Mouse (Mus musculus) adipocyte (in vitro differentiated cells): ENCODE measurements around the gene Slc29a3.
"Not testable (repeated sequence)": the region's sequence is repeated elsewhere in the genome, so short reads cannot be mapped to it uniquely, and the experiment has no call there.

Source experiments
- DNase-seq: peaks from one replicate; pipeline ENCODE4 v3.0.0-alpha.2; 2016; ENCODE audit warnings: low spot score

The Slc29a3 gene

DNA sequence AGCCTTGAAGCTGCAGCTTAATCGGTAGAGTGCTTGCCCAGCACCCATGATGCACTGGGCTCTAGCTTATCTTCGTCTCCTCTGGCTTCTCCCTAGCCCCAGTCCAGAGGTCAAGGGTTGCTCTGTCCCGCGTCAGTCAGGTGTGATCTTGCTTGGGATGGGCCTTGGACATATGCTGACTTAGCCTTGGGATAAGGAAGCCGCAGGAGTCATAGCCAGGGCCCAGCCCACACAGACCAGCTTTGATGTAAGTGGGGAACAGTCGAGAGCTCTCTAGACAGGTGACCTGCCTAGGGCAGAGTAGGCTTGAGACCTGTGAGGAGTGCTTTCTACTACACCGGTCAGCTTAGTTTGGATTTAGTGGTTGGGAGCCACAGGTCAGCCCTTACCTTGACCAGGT lies 14.8 kb upstream of the Slc29a3 start:
- DNase-seq: no peak

DNA sequence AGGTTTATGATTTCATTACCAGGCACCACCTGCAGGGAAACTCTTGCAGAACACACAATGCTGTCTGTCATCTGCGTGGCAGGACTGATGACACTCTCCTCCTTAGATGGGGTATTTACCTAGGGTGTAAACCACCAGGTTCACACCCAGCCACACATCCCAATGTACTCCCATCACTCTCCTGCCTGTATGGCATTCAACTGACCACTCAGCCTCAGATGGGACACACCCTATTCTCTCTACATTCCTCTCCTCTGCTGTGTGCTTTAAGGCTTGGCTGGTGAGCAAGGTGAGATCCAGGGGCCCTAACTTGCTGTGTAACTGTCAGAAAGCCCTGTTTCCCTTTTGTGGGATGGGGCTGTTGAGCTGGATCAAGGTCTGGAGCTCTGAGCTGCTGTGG lies 9.5 kb upstream of the Slc29a3 start:
- DNase-seq: no peak

DNA sequence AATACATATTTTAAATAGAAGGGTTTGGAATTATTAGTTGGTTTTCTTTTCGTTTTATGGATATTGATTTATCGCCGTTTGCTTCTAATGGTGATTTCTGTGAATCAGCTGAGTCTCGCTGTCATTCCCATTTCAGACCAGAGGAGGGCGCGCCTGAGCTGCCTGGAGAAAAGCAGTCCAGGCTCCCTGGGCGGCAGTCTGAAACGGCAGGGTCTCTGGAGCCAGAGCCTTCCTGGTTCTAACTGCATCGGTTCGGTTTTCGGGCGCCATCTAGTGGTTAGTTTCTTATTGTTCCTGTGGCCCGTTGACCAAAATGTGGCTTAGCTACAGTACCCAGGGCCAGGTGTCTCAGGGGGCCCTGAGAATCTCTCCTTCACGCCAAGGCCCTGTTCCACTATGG lies 7.8 kb upstream of the Slc29a3 start:
- DNase-seq: peak; percentile 96

DNA sequence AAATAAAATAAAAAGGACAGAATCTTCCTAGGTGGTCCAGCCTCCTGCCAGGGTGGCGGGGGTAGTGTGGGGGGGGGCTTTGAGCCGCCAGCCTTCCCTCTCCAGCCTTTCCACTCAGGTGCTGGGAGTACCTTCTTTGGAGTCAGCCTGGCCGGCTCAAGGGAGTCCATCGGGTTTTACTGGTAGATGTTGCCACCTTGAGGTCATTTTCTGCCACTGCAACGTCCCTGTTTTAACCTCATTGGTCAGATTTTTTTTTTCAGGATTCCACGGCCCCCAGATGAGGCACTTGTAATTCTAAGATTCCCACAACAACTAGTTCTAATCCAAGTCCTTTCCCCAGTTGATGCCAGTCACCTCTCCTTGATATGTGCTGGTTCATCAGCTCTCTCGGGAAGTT lies 4.4 kb upstream of the Slc29a3 start:
- DNase-seq: peak; percentile 76

DNA sequence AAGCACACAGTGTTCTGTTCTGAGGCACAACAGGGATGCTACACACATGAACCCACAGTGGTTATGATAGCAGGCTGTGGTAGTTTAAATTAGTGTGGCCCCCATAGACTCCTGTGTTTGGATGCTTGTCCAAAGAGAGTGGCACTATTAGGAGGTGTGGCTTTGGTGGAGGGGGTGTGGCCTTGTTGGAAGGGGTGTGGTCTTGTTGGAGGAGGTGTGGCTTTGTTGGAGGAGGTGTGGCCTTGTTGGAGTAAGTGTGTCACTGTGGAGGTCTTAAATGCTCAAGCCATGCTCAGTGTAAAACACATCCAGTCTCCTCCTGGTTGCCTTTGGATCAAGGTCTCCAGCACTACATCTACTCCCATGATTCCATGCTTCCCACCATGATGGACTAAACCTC lies 3.6 kb upstream of the Slc29a3 start:
- no peak for DNase-seq

- no peak for DNase-seq
These were observed 1.3 kb upstream of the Slc29a3 start for GRCm38 (mm10) chr10:60753941-60754340.

DNA sequence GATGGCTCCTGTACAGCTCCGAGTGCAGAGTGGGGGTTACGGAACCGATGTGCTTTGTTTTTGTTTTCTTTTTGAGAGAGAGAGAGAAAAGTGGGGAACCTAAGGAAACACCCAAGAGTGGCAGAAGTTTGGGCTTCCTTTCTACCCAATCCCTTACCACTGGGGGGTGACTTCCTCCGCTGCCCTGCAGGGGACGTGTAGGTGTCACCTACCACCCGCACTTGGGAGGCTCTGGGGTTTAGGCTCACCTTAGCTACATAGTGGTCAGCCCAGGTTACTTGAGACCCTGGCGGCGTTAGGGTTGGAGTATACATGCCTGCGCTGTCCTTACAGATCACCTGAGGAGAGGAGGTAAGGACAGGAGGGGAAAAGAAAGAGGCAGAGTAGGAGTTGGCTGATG lies 667 bp upstream of the Slc29a3 start:
- DNase-seq: no peak

DNA sequence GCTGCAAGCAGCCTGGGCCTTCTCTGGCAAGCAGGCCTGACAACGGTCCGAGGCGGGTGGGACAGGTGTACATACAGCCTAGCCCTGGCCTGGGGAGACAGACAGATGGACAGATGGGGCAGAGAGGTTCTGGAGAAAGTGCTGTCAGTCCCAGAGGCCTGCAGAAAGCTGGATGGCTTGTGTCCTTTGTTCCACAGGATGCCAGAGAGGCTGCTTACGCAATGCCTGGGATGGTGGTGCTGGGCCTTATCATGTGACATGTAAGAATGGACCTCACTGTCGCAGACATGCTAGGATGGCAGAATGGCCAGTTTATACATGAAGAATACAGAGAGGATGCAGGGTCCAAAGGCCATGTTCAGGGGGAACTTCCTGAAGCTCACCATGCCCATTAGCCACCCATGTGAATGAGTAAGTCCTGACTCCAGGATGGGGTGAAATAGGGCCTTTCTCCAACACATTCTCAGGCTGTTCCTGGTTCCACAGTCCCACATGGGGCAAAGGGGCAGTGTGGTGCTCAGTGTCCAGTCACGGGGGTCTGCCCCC lies 4.9 kb downstream of the Slc29a3 start:
- DNase-seq: peak; percentile 68

DNA sequence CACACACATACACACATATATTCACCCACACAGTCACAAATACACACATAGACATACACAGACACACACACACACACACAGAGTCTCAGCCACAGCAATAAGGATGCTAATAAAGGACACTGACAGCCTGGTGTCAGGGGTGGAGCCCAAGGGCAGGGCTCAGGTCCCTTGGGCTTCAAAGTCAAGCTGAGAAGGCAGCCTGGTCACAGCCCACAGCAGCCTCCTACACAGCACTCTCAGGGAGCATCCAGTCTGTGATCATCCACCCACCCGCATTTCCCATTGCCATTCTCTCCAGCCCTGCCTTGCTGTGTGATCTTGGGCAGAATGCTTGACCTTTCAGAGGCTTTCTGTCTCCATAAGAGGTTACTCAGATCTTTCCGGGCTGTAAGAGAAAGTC lies 6.1 kb downstream of the Slc29a3 start:
- DNase-seq: no peak

DNA sequence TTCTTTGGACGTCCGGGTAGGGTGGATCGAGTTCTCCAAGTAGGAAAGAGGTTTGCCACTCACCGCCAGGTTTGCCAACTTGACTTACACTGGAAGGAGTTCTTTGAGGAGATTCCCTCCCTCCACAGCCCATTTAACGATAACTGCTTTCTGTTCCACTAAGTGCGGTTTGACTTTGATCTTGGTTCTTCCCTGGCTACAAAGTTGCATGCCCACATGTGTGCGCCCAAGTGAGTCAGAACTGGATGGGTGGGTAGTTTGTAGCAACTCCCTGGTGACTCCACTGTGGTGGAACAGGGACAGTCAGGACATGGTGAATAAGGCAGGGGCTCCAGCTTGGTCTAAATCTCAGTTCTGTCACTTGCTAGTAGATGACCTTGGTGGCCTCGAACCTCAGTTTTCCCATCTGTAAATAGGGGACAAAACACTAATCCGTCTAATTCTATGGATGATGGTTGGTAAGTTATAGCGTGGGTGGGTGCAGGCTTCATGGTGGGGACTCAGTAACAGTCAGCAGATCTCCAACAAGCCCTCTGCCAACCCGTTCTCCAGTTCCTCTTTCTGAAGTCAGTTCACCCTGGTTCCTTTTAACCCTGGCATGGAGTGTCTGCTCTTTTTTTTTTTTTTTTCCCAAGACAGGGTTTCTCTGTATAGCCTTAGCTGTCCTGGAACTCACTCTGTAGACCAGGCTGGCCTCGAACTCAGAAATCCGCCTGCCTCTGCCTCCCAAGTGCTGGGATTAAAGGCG lies 7.9 kb downstream of the Slc29a3 start:
- peak; percentile 44 for DNase-seq

- no peak for DNase-seq
These were observed 8.9 kb downstream of the Slc29a3 start for GRCm38 (mm10) chr10:60743681-60744080.

DNA sequence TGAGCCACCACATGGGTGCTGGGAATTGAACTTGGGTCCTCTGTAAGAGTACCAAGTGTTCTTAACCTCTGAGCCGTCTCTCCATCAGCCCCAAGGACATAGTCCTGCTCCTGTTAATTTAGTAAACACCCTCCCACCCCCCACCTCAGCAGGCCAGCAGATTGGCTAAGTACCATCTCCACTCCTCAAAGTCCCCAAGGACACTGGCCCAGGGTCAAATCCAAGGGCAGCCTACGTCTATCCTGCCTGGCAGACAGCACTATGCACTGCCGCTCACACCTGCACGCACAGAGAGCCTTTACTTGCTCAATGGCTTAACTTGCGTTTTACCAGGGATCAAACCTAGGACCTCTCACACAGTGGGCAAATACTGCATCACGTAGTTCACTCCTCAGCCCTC lies 9.7 kb downstream of the Slc29a3 start:
- DNase-seq: no peak

DNA sequence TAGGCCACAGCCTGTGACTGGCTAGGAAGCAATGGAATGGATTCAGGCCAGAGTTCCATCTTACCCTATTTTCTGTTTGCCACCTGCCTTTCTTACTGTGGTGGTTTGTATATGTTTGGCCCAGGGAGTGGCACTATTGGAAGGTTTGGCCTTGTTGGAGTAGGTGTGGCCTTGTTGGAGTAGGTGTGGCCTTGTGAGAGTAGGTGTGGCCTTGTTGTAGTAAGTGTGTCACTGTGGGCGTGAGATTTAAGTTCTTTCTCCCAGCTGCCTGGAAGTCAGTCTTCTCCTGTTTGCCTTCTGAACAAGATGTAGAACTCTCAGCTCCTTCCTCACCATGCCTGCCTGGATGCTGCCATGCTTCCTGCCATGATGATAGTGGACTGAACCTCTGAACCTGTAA lies 10.3 kb downstream of the Slc29a3 start:
- not testable (repeated sequence) for DNase-seq

DNA sequence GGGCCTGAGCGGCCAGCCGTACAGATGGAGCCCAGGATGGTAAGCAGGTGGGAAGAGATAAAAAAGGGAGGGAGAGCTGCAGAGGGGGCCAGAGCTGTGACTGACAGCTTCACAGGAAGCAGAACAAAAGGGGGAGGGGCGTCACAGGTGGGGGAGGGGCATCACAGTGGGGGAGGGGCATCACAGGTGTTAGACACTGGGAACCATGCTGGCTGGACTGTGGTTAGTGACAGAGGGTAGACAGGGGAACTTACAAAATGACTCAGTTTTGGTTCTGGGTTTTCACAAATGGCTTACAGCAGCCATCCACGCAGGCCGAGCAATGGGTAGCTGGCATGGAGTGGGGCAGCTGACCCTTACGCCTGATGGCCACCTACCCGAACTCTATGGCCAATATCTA lies 11.2 kb downstream of the Slc29a3 start:
- DNase-seq: no peak

DNA sequence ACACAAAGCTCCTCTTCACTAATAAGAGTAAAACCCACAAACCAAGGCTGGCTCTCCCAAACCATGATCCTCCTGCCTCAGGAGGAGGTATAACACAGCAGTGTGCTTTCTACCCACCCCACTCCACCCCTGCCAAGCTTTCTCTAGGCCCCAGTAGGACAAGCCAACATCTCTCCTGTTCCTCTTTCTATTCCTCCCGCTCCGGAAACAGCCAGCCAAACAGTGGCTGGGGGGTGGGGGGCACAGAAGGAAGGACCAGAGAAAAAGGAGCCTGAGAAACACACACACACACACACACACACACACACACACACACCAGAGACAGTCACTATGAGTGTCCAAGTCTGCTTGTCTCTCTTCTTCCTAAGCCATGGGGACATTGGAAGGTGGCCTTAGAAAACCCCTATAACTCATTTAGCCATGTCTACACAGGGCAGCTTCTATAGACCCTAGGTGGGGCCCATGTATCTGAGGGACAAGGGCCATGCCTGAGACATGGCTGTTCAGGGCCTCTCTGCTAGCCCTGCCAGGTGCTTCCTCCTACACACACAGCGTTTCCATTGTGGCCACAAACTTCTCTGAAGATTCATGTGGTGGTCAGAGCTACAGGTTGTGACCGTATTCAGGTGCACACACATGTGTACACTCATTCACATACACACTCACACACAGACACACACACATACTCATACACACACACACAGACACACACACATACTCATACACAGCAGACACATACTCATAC lies 12.8 kb downstream of the Slc29a3 start:
- no peak for DNase-seq

DNA sequence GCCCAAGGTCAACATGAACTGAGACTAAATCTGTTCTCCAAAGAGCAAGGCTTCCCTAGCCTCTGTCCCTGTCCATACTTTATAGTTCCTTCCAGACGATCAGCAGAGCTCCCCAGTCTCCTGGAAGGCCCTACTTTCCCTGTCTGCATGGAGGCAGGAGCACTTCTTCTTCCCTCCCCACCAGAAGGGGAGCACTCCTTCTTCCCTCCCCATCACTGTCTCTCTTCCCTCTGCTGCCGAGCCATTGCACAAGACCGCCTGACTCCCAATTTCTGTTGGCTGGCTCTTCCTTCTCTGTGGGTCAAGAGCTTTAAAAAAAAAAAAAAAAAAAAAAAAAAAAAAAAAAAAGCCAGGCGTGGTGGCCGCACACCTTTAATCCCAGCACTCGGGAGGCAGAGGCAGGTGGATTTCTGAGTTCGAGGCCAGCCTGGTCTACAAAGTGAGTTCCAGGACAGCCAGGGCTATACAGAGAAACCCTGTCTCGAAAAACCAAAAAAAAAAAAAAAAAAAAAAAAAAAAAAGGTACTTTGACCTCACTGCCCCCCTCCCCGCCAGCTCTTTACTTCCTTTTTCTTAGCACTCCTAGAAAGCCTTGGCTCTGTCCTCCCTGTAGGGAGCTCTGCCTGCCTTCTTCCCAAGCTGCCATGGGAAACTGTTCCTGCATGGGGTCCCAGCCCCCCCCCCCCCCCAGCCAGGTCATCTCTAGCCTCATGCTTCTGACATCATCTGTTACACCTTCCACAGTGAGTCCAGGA lies 14.5 kb downstream of the Slc29a3 start:
- DNase-seq: peak; percentile 40

DNA sequence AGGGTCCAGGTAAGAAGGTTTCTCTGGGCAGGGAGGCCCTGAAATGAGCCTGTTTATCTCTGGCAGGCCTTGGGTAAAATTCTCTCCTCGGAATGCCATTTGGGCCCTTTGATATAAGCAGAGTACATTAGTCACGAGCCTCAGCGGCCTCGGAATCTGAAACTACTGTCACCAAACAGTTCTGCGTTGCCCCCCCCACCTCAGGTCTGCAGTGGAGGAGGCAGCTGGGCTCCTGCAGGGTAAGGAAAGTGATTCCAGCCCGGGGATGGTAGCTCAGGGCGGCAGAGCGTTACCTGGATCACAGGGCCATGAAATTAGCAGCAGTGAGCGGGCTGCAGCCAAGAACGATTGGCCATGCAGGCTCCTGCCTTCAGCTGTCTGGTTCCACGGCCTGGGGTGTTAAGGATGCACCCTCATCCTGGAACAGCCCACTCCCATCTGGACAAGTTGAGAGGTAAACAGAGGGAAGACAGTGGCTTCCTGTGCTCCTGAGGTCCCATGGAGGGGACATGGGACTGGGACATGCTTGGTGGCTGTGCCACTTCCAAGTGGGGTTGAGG lies 15.3 kb downstream of the Slc29a3 start:
- DNase-seq: no peak

DNA sequence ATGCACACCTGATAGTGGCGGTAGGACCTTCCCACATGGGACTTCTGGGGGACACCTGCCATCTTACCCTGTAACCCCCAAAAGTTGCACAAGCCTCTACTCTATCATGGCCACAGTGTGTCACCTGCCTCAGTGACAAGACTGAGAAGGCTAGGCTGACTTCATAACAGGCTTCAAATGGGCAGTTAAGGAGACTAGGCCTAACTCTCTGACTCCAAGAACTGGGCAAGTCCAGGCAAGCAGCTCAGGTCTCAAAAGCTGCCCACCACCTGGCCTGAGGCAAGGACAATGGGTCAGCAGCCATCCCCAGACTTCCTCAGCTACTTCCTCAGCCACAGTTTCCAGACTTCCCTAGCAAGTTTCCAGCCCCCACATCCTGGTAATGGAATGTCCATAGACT lies 16.9 kb downstream of the Slc29a3 start:
- no peak for DNase-seq

DNA sequence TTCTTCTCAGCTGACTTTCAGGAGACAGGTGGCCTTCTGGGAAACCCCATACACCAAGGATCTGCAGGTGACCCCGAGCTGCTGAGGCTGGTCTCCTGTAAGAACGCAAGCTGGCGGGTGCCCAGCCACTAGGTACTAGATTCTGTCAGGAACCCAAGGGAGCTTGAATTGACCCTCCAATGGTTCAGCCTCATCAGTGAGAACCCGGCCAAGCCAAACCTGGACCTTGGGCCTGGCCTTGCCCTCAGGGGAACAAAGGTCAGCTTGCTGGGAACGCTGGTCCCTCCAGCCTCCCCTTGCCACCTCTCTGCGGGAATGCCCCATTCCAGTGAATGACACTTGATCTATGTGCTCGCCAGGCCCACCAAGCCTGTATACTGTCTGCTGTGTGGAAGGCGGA lies 19.1 kb downstream of the Slc29a3 start:
- DNase-seq: no peak

DNA sequence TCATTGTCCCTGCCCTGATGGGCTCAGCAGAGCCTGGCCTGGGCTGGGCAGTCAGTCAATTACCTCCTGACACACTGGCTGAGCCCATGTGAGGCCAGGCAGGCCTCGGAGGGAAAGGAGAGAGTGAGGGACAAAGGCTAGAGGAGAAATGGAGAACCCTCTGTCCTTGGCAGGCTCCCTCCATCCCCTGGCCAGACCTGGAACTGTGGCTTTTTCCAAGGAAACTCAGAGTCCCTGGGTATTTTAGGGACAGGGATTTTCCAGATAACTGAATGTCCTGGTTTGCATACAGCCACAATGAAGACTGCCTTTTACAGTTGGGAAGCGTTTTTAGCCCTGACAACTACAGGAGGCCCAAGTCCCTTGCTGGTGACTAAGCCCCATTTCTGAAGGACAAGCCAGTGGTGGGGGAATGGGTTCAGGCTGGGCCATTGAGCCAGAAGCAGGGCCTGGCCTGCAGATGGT lies 20.2 kb downstream of the Slc29a3 start:
- peak; percentile 69 for DNase-seq

DNA sequence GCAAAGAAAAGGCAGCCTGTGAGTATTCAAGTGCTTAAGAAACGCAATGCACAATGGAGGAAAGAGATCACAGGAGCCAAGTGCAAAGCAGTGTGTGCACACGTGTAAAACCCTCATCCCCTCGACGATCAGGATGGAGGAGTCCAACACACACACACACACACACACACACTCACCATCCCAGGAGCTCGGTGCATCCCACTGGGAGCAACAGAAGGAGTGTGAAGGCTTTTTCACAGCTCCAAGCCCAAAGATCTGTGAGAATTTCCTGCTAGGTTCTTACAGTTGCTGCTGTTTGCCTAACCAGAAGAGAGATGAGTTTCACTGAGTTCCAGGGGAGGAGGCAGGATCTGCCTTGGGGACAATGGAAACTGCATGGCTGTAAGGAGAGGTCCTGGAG lies 20.9 kb downstream of the Slc29a3 start:
- DNase-seq: no peak

GRCm38 (mm10) chr10:60727301-60727700 lies 25.3 kb downstream of the Slc29a3 start:
- DNase-seq: no peak
